Mouse (Mus musculus): ENCODE data around the gene Odam. TPM values are rescaled to one million over a fixed set of nuclear protein-coding genes. Genes with fewer than 3 reads are reported as not detected.

Odam gene
- not detected in 3 replicates for total RNA-seq (2017)

DNA sequence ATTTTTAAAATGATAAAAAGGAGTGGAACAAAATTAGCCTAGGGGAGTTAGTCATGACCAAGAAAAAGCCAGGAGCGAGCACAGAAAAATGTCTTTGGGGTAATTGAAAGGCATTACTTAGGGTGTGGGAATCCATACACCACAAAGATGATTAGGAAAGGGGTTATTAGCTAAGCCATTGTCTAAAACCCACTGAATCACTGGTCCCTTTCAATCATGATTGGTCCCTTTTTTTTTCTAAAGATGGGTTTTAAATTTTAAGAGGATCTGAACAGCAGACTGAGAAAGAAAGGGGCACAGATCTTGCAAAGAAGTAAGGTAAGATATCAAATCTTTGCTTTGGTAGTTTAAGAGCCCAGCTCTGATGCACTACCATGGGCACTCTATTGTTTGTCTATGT, at the start of gene Odam:
Gene Odam, plus strand, starts transcription at position 301 of the 400 bp plus-strand sequence.
- no peak for ATAC-seq (replicated peaks; ENCODE audit: insufficient number of reproducible peaks, low FRiP score, low TSS enrichment, poor library complexity, severe bottlenecking)

DNA sequence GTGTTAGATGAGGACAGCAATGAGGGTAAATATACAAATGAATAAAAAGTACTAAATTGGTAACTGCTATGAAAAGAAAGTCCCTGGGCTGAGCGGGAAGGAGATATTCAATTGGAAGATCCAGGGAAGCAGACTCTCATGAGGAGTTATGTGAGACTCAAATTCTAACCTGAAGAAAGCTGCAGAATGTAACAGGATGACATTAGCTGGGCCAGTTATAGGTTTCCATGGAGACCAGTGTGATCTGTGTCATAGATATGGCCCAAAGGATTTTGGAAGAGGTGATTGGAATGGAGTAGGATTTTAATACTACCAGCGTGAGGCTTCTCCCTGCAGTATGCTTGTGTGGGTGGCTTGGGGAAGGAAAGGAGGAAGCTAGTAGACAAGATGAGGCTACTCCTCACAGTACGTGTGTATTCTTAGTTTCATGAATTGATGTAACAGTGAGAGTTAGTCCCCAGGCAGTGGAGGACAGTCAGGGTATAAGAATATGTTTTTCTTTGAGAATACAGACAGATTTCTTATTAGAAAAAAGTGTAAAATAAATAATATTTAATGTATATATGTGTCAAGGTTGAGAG, 29.6 kb upstream of the Odam start:
- ATAC-seq (replicated peaks; ENCODE audit: insufficient number of reproducible peaks, low FRiP score, low TSS enrichment, poor library complexity, severe bottlenecking): no peak

DNA sequence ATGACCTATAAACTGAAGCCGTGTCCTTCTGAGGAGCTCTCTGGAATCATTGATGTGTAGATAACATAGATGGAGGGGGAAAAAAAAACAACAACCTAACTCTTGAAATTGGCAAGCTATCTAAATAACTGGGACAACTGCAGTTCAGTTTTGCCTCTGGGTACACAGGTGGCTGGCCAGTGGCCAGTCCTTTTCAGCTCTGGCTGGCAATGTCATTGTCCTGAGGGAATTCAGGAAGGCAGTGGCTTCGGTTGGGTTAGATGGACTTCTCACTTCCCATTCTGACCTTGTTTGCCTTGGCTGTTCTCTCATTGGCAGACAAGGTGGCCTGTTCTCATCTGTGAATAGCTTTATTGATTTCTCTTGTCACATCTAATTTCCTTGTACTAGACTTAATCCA, 14.7 kb upstream of the Odam start:
- ATAC-seq (replicated peaks; ENCODE audit: insufficient number of reproducible peaks, low FRiP score, low TSS enrichment, poor library complexity, severe bottlenecking): no peak

DNA sequence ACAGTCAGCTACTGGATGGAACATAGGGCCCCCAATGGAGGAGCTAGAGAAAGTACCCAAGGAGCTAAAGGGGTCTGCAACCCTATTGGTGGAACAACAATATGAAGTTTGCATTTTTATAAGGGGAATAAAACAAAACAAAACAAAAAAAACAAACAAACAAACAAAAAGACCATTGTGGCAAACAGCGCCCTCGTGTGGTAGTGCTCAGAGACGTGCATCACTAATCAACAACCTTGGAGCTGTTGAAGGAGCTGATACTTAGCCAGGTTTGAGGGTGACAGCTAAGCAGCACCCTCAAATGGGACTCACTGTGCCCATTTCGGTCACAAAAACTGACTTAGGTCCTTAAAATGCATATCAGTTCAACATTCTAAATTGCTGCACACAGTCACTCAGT, 13.4 kb upstream of the Odam start:
- ATAC-seq (replicated peaks; ENCODE audit: insufficient number of reproducible peaks, low FRiP score, low TSS enrichment, poor library complexity, severe bottlenecking): no peak

DNA sequence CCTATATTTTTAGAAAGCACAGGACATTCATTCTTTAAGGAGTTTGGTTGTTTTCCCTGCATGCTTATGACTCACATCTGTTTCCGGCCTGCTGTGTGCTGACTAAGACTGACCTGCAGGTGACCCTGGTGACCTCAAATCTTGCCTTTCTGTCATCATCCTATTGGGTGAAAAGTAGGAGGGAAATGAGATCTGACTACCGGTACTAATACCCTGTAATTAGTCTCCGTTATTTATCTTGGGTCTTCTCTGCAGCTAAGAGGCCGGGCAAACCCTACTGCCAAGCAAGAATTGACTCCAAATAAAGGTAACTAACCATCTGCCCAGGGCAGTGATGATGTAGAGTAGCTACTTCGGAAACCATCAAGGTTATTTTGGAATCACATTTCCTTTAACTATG, 40.5 kb downstream of the Odam start, which contains the start of gene Csn3:
Gene Csn3, plus strand, starts transcription at position 208 of the 400 bp plus-strand sequence.
- no peak for ATAC-seq (replicated peaks; ENCODE audit: insufficient number of reproducible peaks, low FRiP score, low TSS enrichment, poor library complexity, severe bottlenecking)

DNA sequence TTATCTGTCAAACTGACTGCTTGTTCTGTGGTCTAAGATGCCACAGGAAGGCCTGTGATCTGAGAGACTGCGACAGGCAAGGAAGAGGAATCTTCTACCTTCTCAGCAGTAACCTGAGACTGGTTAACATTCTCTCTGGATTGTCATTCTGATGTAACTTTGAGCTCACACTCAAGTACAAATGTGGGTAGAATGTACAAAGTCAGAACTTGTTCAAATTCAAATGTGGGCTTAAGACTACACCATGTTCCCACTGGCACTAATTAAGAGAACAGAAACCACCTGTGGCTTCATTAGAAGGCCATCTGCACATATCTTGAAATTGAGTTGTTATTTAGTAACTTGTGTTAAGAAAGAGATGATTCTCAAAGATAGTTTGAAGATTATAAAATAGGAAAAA, 46.8 kb downstream of the Odam start:
- no peak for ATAC-seq (replicated peaks; ENCODE audit: insufficient number of reproducible peaks, low FRiP score, low TSS enrichment, poor library complexity, severe bottlenecking)

DNA sequence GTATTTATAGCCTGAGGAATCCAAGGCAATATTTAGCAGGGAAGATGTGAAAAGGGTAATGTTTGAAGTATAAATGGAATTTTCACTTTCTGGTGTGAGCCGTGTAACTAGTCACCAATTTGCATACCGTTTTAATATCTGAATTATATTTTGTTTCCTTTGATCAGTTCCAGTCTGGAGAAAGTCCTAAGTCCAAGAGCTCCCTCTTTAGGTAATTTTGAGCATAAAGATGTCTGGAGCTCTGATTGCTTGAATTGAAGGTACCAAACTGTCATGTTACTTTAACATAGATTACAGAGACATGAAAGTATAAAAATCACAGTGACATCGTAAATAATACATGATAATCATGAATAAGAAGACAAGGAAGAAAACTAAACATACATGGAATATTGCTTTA, 55.9 kb downstream of the Odam start:
- ATAC-seq (replicated peaks; ENCODE audit: insufficient number of reproducible peaks, low FRiP score, low TSS enrichment, poor library complexity, severe bottlenecking): no peak

DNA sequence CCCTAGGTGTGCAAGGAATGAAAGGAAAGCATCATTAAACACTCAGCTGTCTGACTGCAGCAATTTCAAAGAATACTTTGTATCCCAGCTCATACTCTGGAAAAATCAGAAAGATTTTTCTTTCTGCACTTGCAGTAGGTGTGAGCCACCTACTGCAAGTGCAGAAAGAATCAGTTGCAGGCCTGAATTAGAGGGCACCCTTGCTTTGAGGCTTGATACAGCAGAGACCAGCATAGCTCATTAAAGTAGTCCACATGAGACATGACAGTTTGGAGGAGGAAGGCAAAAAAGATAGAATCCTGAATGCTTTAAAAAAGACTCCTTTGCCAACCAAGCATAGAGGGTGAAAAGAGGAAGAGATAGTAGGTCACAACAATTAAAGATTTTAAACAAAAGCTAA, 57.7 kb downstream of the Odam start:
- ATAC-seq (replicated peaks; ENCODE audit: insufficient number of reproducible peaks, low FRiP score, low TSS enrichment, poor library complexity, severe bottlenecking): no peak

Other genes starting within 250 kb of the Odam start
- not detected in 3 replicates for gene Csn1s1, start 218.8 kb upstream of the Odam start, total RNA-seq (2017)
- gene Csn2, start 185.4 kb upstream of the Odam start, total RNA-seq (2017): 0.87 TPM in 1 of 3 replicates, not detected in the others
- not detected in 3 replicates for gene Csn1s2a, start 110.5 kb upstream of the Odam start, total RNA-seq (2017)
- not detected in 3 replicates for gene Csn1s2b, start 76.9 kb upstream of the Odam start, total RNA-seq (2017)
- not detected in 3 replicates for gene Prr27, start 59.3 kb upstream of the Odam start, total RNA-seq (2017)
- not detected in 3 replicates for gene Csn3, start 40.5 kb downstream of the Odam start, total RNA-seq (2017)
- not detected in 3 replicates for gene 2310003L06Rik, start 84.4 kb downstream of the Odam start, total RNA-seq (2017)
- gene Gm28434, start 84.5 kb downstream of the Odam start, total RNA-seq (2017): not detected in 3 replicates
- 0.49 TPM in 1 of 3 replicates, not detected in the others for gene Cabs1, start 94.4 kb downstream of the Odam start, total RNA-seq (2017)
- gene Smr3a, start 117.5 kb downstream of the Odam start, total RNA-seq (2017): not detected in 3 replicates
- not detected in 3 replicates for gene Smr2, start 201.5 kb downstream of the Odam start, total RNA-seq (2017)
- gene Gm11116, start 226.5 kb downstream of the Odam start, total RNA-seq (2017): not detected in 3 replicates

All from monocyte, adult 5-6 weeks (primary cell).